Comparison of ENCODE assay signal across 26 mouse cellular contexts in genomic region chr17:34884704-34885103, GRCm38 (mm10). TPM values are rescaled to one million over a fixed set of nuclear protein-coding genes. Genes with fewer than 3 reads are reported as not detected.
"Had no signal": no experiment of that assay in that cellular context is flagged by ENCODE, and none has a peak within 500 bp of the region (broad histone marks: within the 10 kb centered on the region; RNA-seq: fewer than 3 reads in every experiment).

No protein-coding gene starts in this region.

- H3K36me3 ChIP-seq: liver, embryonic 15.5 days; midbrain, embryonic 10.5 days; midbrain, embryonic 13.5 days; neural tube, embryonic 13.5 days; neural tube, embryonic 15.5 days; stomach, embryonic 15.5 days had no signal

- ATAC-seq: midbrain, embryonic 13.5 days; midbrain, embryonic 16.5 days had no signal

- H3K27ac ChIP-seq: liver, embryonic 15.5 days; midbrain, embryonic 10.5 days; midbrain, embryonic 13.5 days; neural tube, embryonic 13.5 days; neural tube, embryonic 15.5 days; stomach, embryonic 15.5 days; stomach, postnatal 0 days had no signal

- H3K4me1 ChIP-seq: midbrain, embryonic 13.5 days; neural tube, embryonic 13.5 days; neural tube, embryonic 15.5 days had no signal

- H3K9me3 ChIP-seq: liver, embryonic 15.5 days; megakaryocyte, embryonic 14.5 days; midbrain, embryonic 10.5 days; midbrain, embryonic 13.5 days; neural tube, embryonic 13.5 days; neural tube, embryonic 15.5 days; stomach, embryonic 15.5 days had no signal

- H3K9ac ChIP-seq: liver, embryonic 15.5 days; lung, embryonic 14.5 days; midbrain, embryonic 13.5 days; neural tube, embryonic 13.5 days; neural tube, embryonic 15.5 days; stomach, embryonic 15.5 days had no signal

- H3K27me3 ChIP-seq: liver, embryonic 15.5 days; megakaryocyte, embryonic 14.5 days; stomach, embryonic 15.5 days had no signal

- H3K4me3 ChIP-seq: liver, embryonic 15.5 days; megakaryocyte, embryonic 14.5 days; midbrain, embryonic 10.5 days; midbrain, embryonic 13.5 days; myocyte; neural tube, embryonic 13.5 days; neural tube, embryonic 15.5 days; stomach, embryonic 15.5 days had no signal

- H3K4me2 ChIP-seq: liver, embryonic 15.5 days; lung, embryonic 14.5 days; midbrain, embryonic 13.5 days; neural tube, embryonic 13.5 days; neural tube, embryonic 15.5 days; stomach, embryonic 15.5 days had no signal

- DNase-seq: lung, adult 18-20 months; lung, embryonic 14.5 days; lung, postnatal 10 days; lung, postnatal 4 days; retina, postnatal 1 day; right cerebral cortex, adult 18-20 months; right cerebral cortex, postnatal 25 days; right cerebral cortex, postnatal 4 days; spleen, adult 18-20 months; thymus, adult 2 months; thymus, postnatal 25 days; thymus, postnatal 4 days had no signal

RNA-seq across cellular contexts. Expression of gene Gm20547, which starts 2.9 kb away (rescaled TPM):
- polyA plus RNA-seq: liver, embryonic 15.5 days; lung, embryonic 14.5 days; lung, embryonic 16.5 days; midbrain, embryonic 16.5 days; myocyte; neural tube, embryonic 11.5 days; neural tube, embryonic 13.5 days; neural tube, embryonic 15.5 days; small intestine, adult 2 months; stomach, embryonic 15.5 days; stomach, postnatal 0 days; testis, adult 2 months had no signal
